Mouse (Mus musculus) megakaryocyte, embryonic 14.5 days (primary cell): ENCODE measurements at regions not wholly inside any gene's neighbourhood (a gene's known extent, or its start where the extent isn't known, plus 50 kb on each side); places are given as distances from the start of the nearest gene placed in this dataset.

Experiments
- FLI1 ChIP-seq: IDR thresholded peaks from 2 replicates; pipeline ENCODE4 v1.6.1; 2012; ENCODE audit warnings: low read length, inconsistent platforms, mixed read lengths
- GATA1 ChIP-seq: IDR thresholded peaks from 3 replicates; pipeline ENCODE4 v1.6.1; 2012; ENCODE audit warnings: mixed read lengths, low read length, inconsistent platforms, borderline replicate concordance

DNA sequence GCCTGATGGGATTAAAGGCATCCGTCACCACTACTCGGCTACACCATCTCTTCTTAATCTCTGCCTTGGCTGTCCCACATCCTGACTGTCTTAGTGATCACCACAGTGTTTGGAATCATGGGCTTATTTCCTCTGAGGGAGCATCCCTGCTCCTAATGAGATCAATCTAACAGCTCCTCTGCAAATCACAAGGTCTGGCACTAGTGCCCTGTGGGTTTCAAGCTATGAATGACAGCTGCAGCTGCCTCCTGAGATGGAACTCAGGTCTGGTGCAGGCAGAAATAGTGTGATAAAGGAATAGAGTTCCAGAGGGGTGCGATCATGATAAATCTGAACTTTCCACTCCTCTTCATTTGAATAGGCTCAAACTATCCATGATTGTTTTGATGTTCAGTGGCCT, 330.2 kb upstream of the Gm10131 start:
- TF ChIP-seq GATA1: no peak
- TF ChIP-seq FLI1: no peak
